Mouse (Mus musculus) embryonic facial prominence, embryonic 14.5 days (tissue): Measurements from ENCODE around the gene Qrich2. TPM values are rescaled to one million over a fixed set of nuclear protein-coding genes. Genes with fewer than 3 reads are reported as not detected.

Experiments used
- ATAC-seq: fragments of 200-750 bp; cut with Nextera tagmentation; 2 replicates; pipeline ENCODE4 v1.8.0; 2017; ENCODE audit warnings: low read depth, moderate number of reproducible peaks, moderate TSS enrichment
- DNase-seq: peaks from one replicate; pipeline ENCODE4 v3.0.0-alpha.2; 2015; ENCODE audit warnings: low spot score
- H3K27ac ChIP-seq: fragments of 300-500 bp; sonication (generic); replicated peaks from 2 replicates; pipeline ENCODE4 v1.5.1; 2014; ENCODE audit warnings: low read depth, mild to moderate bottlenecking, low read length, moderate library complexity
- H3K27me3 ChIP-seq: fragments of 300-500 bp; sonication (generic); replicated peaks from 2 replicates; pipeline ENCODE4 v1.6.1; 2014; ENCODE audit warnings: low read length; ENCODE audit not compliant: control insufficient read depth, insufficient read depth
- H3K36me3 ChIP-seq: fragments of 300-500 bp; sonication (generic); 2 replicates; pipeline ENCODE4 v1.6.1; 2014; ENCODE audit warnings: low read length, mixed read lengths; ENCODE audit not compliant: control insufficient read depth, insufficient read depth
- H3K4me1 ChIP-seq: fragments of 300-500 bp; sonication (generic); 2 replicates; pipeline ENCODE4 v1.6.1; 2014; ENCODE audit warnings: antibody characterized with exemption, low read length; ENCODE audit not compliant: control insufficient read depth, insufficient read depth
- H3K4me2 ChIP-seq: fragments of 300-500 bp; sonication (generic); 2 replicates; pipeline ENCODE4 v1.6.1; 2014; ENCODE audit warnings: low read depth, mild to moderate bottlenecking, low read length, moderate library complexity, mixed read lengths
- H3K4me3 ChIP-seq: fragments of 300-500 bp; sonication (generic); 2 replicates; pipeline ENCODE4 v1.5.1; 2014; ENCODE audit warnings: low read depth, mild to moderate bottlenecking, low read length
- H3K9ac ChIP-seq: fragments of 300-500 bp; sonication (generic); 2 replicates; pipeline ENCODE4 v1.6.1; 2014; ENCODE audit warnings: low read depth, mild to moderate bottlenecking, low read length, moderate library complexity, mixed read lengths
- H3K9me3 ChIP-seq: fragments of 300-500 bp; sonication (generic); 2 replicates; pipeline ENCODE4 v1.6.1; 2016; ENCODE audit warnings: low read length; ENCODE audit not compliant: control insufficient read depth
- WGBS: fragments of 180-500 bp; shearing (Covaris S2); extraction: QIAGEN DNeasy Blood & Tissue Kit; methylation state at CpG from one replicate; pipeline ENCODE4 v1.1.7; 2014; 5-methylcytosine and 5-hydroxymethylcytosine counted together
- polyA plus RNA-seq: library from polyadenylated mRNA; unstranded; fragments of >200 nt; fragmentation: Nextera tagmentation; extraction: Ambion mirVana; gene quantifications from 2 replicates; pipeline ENCODE4 v1.2.1, GENCODE M21; 2014

Qrich2 gene
- polyA plus RNA-seq, 1 experiment from 2014 or later: 0.14 TPM

DNA sequence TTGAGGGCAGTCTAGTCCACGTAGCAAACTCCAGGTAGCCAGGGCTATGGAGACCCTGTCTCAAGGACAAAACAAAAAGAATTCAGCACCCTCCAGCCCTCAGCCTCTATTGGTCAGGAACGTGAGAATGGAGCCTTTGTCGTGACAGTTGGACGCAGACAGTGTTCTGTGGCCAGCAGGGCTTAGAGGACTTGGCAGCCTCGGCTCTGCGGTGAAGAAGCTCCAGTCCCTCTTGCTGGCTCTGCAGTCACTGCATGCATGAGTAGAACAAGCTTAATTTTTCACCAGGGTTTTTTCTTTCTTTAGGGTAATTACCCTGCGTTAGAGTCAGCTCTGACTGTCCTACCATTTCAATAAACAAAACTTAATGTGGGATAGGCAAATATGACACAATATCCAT is 15.7 kb upstream of the Qrich2 start:
- WGBS: 81% methylated on average over 7 of the region's 7 CpGs
- Histone ChIP-seq H3K9ac (no peak overlapping the region), H3K27me3 (no peaks in the 10 kb centered on the region), H3K4me2 (no peak overlapping the region), H3K36me3 (peaks cover 96% of the 10 kb centered on the region), H3K4me1 (no peaks in the 10 kb centered on the region), H3K9me3 (no peaks in the 10 kb centered on the region), H3K4me3 (no peak overlapping the region), H3K27ac (no peak overlapping the region)
- no peak for ATAC-seq
- no peak for DNase-seq

DNA sequence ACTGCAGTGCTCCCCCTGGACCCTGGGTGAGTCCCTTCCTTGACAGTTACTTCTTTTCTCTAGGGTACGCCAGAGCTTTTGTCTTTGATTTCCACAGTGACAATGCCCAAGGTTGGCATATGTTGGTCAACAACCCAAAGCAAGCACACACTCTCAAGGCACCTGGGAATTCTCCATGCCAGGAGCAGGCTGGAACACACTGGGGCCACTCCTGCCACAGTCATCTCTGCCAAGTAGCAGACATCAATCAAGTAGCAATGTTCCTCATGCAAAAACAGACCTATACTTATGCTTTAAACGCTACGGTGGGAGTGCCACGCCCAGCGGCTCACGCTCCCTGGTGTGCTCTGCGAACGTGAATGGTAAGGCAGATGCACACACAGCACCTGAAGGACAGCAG is 14.9 kb upstream of the Qrich2 start:
- H3K27me3 ChIP-seq: no peaks in the 10 kb centered on the region
- no peaks in the 10 kb centered on the region for H3K4me1 ChIP-seq
- H3K9ac ChIP-seq: no peak overlapping the region
- H3K9me3 ChIP-seq: no peaks in the 10 kb centered on the region
- H3K36me3 ChIP-seq: peaks cover 96% of the 10 kb centered on the region
- H3K27ac ChIP-seq: no peak overlapping the region
- H3K4me2 ChIP-seq: no peak overlapping the region
- over 99% methylated on average over 8 of the region's 8 CpGs for WGBS
- no peak for DNase-seq
- no peak for ATAC-seq
- no peak overlapping the region for H3K4me3 ChIP-seq

GRCm38 (mm10) chr11:116479832-116480231 is 13.8 kb upstream of the Qrich2 start:
- DNase-seq: no peak
- ATAC-seq: no peak

DNA sequence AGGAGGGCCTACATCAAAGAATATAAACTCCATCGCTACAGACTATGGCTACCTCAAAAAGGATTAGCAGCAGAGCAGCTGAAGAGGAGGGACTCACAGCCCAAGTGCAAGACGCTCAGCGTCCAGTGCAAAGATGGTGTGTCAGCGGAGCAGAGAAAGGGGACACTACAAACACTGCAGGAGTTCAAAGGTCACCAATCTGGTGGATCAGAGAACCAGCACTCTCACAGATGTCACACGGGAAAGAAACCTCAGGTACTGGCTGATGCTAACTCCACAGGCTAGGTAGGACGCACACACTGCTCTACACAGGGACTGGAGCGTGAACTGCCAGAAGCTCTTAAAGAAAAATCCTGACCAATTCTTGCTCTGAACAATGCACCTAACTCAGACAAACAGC is 12.9 kb upstream of the Qrich2 start:
- DNase-seq (no peak), ATAC-seq (no peak)
- Histone ChIP-seq H3K27ac (no peak overlapping the region), H3K4me1 (no peaks in the 10 kb centered on the region), H3K4me2 (no peak overlapping the region), H3K4me3 (no peak overlapping the region), H3K9me3 (no peaks in the 10 kb centered on the region), H3K36me3 (peaks cover 96% of the 10 kb centered on the region), H3K9ac (no peak overlapping the region), H3K27me3 (no peaks in the 10 kb centered on the region)
- WGBS: 77% methylated on average over 7 of the region's 7 CpGs

More at GRCm38 (mm10) chr11:116479832-116480231, 13.8 kb upstream of the Qrich2 start:
- 45% methylated on average over 8 of the region's 8 CpGs for WGBS
- H3K27me3 ChIP-seq: no peaks in the 10 kb centered on the region
- no peak overlapping the region for H3K4me3 ChIP-seq
- no peaks in the 10 kb centered on the region for H3K4me1 ChIP-seq
- H3K4me2 ChIP-seq: no peak overlapping the region
- no peaks in the 10 kb centered on the region for H3K9me3 ChIP-seq
- H3K36me3 ChIP-seq: peaks cover 96% of the 10 kb centered on the region
- H3K9ac ChIP-seq: no peak overlapping the region
- no peak overlapping the region for H3K27ac ChIP-seq

- ATAC-seq (no peak), DNase-seq (no peak)
- Histone ChIP-seq H3K9ac (no peak overlapping the region), H3K4me3 (no peak overlapping the region), H3K4me2 (no peak overlapping the region), H3K27ac (no peak overlapping the region; the same call in 1 of the 2 replicates), H3K4me1 (no peaks in the 10 kb centered on the region), H3K9me3 (no peaks in the 10 kb centered on the region), H3K36me3 (peaks cover 98% of the 10 kb centered on the region), H3K27me3 (no peaks in the 10 kb centered on the region)
- WGBS: 73% methylated on average over 15 of the region's 15 CpGs
These were observed 11.2 kb upstream of the Qrich2 start for GRCm38 (mm10) chr11:116477160-116477759.

DNA sequence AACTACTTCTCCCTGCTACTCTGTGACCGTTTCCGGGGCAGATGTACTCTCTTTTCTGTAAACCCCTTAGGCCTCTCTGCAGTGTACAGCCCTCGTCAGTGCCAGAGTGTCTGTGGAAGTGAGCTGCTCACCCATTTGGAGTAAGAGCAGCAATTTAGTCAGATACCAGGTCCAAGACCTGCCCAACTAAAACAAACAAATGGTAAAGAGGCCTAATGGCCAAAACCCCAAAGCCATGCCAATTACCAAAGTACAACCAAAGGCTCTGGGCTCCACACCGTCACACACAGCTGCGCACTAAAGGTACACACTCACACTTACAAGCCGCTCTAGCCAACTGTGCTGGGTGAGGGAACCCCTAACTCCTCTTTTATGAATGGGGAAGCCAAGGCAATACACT is 10.7 kb upstream of the Qrich2 start:
- 87% methylated on average over 6 of the region's 6 CpGs for WGBS
- Histone ChIP-seq H3K4me3 (no peak overlapping the region), H3K27ac (no peak overlapping the region), H3K9ac (no peak overlapping the region), H3K4me2 (no peak overlapping the region), H3K36me3 (peaks cover 98% of the 10 kb centered on the region), H3K4me1 (no peaks in the 10 kb centered on the region), H3K9me3 (no peaks in the 10 kb centered on the region), H3K27me3 (no peaks in the 10 kb centered on the region)
- ATAC-seq: no peak
- no peak for DNase-seq

GRCm38 (mm10) chr11:116476041-116476440 is 10.0 kb upstream of the Qrich2 start:
- peaks cover 98% of the 10 kb centered on the region for H3K36me3 ChIP-seq
- no peaks in the 10 kb centered on the region for H3K4me1 ChIP-seq
- no peaks in the 10 kb centered on the region for H3K27me3 ChIP-seq
- H3K9ac ChIP-seq: no peak overlapping the region
- DNase-seq (no peak), ATAC-seq (no peak)
- no peak overlapping the region for H3K4me3 ChIP-seq
- WGBS: 89% methylated on average over 10 of the region's 10 CpGs
- no peak overlapping the region for H3K27ac ChIP-seq
- H3K4me2 ChIP-seq: no peak overlapping the region
- H3K9me3 ChIP-seq: no peaks in the 10 kb centered on the region

- Histone ChIP-seq H3K9me3 (no peaks in the 10 kb centered on the region), H3K9ac (no peak overlapping the region), H3K27ac (no peak overlapping the region), H3K4me3 (no peak overlapping the region), H3K4me1 (no peaks in the 10 kb centered on the region), H3K4me2 (no peak overlapping the region), H3K36me3 (peaks cover 73% of the 10 kb centered on the region), H3K27me3 (no peaks in the 10 kb centered on the region)
- ATAC-seq (no peak), DNase-seq (no peak)
- WGBS: 82% methylated on average over 4 of the region's 4 CpGs
These were observed 6.2 kb upstream of the Qrich2 start for GRCm38 (mm10) chr11:116472275-116472674.

- Histone ChIP-seq H3K27me3 (no peaks in the 10 kb centered on the region), H3K36me3 (peaks cover 59% of the 10 kb centered on the region), H3K4me1 (no peaks in the 10 kb centered on the region), H3K4me3 (no peak overlapping the region), H3K4me2 (no peak overlapping the region), H3K9me3 (no peaks in the 10 kb centered on the region), H3K9ac (no peak overlapping the region), H3K27ac (no peak overlapping the region)
- WGBS: 88% methylated on average over 4 of the region's 4 CpGs
- DNase-seq (no peak), ATAC-seq (no peak)
These were observed 4.9 kb upstream of the Qrich2 start for GRCm38 (mm10) chr11:116470896-116471295.
